Mouse (Mus musculus) midbrain, embryonic 10.5 days (tissue): ENCODE measurements at regions not wholly inside any gene's neighbourhood (a gene's known extent, or its start where the extent isn't known, plus 50 kb on each side); places are given as distances from the start of the nearest gene placed in this dataset.
"Not testable (repeated sequence)": the region's sequence is repeated elsewhere in the genome, so short reads cannot be mapped to it uniquely, and the experiment has no call there.

Experiments used
- DNase-seq: peaks from one replicate; pipeline ENCODE4 v3.0.0-alpha.2; 2017; ENCODE audit warnings: low spot score
- H3K27ac ChIP-seq: fragments of 300-500 bp; sonication (generic); replicated peaks from 2 replicates; pipeline ENCODE4 v1.5.1; 2016; ENCODE audit warnings: mild to moderate bottlenecking
- H3K27me3 ChIP-seq: fragments of 300-500 bp; sonication (generic); 2 replicates; pipeline ENCODE4 v1.6.1; 2016; ENCODE audit warnings: low read depth, mild to moderate bottlenecking; ENCODE audit not compliant: poor library complexity, severe bottlenecking
- H3K36me3 ChIP-seq: fragments of 300-500 bp; sonication (generic); 2 replicates; pipeline ENCODE4 v1.6.1; 2016; ENCODE audit warnings: mild to moderate bottlenecking, moderate library complexity
- H3K4me1 ChIP-seq: fragments of 300-500 bp; sonication (generic); 2 replicates; pipeline ENCODE4 v1.6.1; 2016
- H3K4me3 ChIP-seq: fragments of 300-500 bp; sonication (generic); 2 replicates; pipeline ENCODE4 v1.5.1; 2016; ENCODE audit warnings: mild to moderate bottlenecking, moderate library complexity
- H3K9me3 ChIP-seq: fragments of 300-500 bp; sonication (generic); replicated peaks from 2 replicates; pipeline ENCODE4 v1.6.1; 2016; ENCODE audit warnings: mild to moderate bottlenecking
- WGBS: fragments of 180-500 bp; shearing (Covaris S2); methylation state at CpG from one replicate; pipeline ENCODE4 v1.1.7; 2016; 5-methylcytosine and 5-hydroxymethylcytosine counted together

- whole genome bisulfite sequencing: 94% methylated on average over 6 of the region's 6 CpGs
These were observed 223.6 kb upstream of the Car8 start for GRCm38 (mm10) chr4:8462414-8462813.

GRCm38 (mm10) chr4:8454346-8454745 lies 215.5 kb upstream of the Car8 start:
- Histone ChIP-seq H3K9me3 (no peaks in the 10 kb centered on the region), H3K27me3 (no peaks in the 10 kb centered on the region), H3K4me3 (no peak overlapping the region), H3K4me1 (no peaks in the 10 kb centered on the region), H3K36me3 (no peaks in the 10 kb centered on the region), H3K27ac (no peak overlapping the region)
- DNase-seq: no peak
- 91% methylated on average over 2 of the region's 2 CpGs for WGBS

More at GRCm38 (mm10) chr4:8462414-8462813, 223.6 kb upstream of the Car8 start:
- H3K27me3 ChIP-seq, H3K27ac ChIP-seq, H3K4me1 ChIP-seq, DNase-seq, H3K36me3 ChIP-seq, H3K4me3 ChIP-seq: not testable (repeated sequence)
- peaks cover 21% of the 10 kb centered on the region; the same call in 1 of the 2 replicates for H3K9me3 ChIP-seq

- 56% methylated on average over 2 of the region's 2 CpGs for WGBS
These were observed 193.6 kb upstream of the Car8 start for GRCm38 (mm10) chr4:8432393-8432792.

GRCm38 (mm10) chr4:8431032-8431332 lies 192.1 kb upstream of the Car8 start:
- Histone ChIP-seq H3K36me3 (no peaks in the 10 kb centered on the region), H3K4me3 (no peak overlapping the region), H3K4me1 (peaks cover 23% of the 10 kb centered on the region), H3K27me3 (no peaks in the 10 kb centered on the region), H3K27ac (no peak overlapping the region), H3K9me3 (no peaks in the 10 kb centered on the region)
- 42% methylated on average over 1 of the region's 1 CpGs for whole genome bisulfite sequencing
- DNase-seq: no peak

More at GRCm38 (mm10) chr4:8432393-8432792, 193.6 kb upstream of the Car8 start:
- peak; percentile 46 for DNase-seq
- Histone ChIP-seq H3K36me3 (no peaks in the 10 kb centered on the region), H3K9me3 (no peaks in the 10 kb centered on the region), H3K4me3 (no peak overlapping the region), H3K27ac (no peak overlapping the region), H3K27me3 (no peaks in the 10 kb centered on the region), H3K4me1 (peaks cover 23% of the 10 kb centered on the region)

- Histone ChIP-seq H3K27ac (no peak overlapping the region), H3K9me3 (no peaks in the 10 kb centered on the region), H3K27me3 (no peaks in the 10 kb centered on the region), H3K4me1 (peaks cover 23% of the 10 kb centered on the region), H3K36me3 (no peaks in the 10 kb centered on the region), H3K4me3 (no peak overlapping the region)
- no peak for DNase-seq
- 89% methylated on average over 4 of the region's 4 CpGs for WGBS
These were observed 191.6 kb upstream of the Car8 start for GRCm38 (mm10) chr4:8430269-8431031.

GRCm38 (mm10) chr4:8429771-8430170 lies 190.9 kb upstream of the Car8 start:
- WGBS: 52% methylated on average over 5 of the region's 5 CpGs
- Histone ChIP-seq H3K9me3 (no peaks in the 10 kb centered on the region), H3K4me1 (peaks cover 23% of the 10 kb centered on the region), H3K27ac (no peak overlapping the region; the same call in 1 of the 2 replicates), H3K36me3 (no peaks in the 10 kb centered on the region), H3K4me3 (no peak overlapping the region), H3K27me3 (no peaks in the 10 kb centered on the region)
- DNase-seq: no peak

GRCm38 (mm10) chr4:8428629-8429523 lies 190.0 kb upstream of the Car8 start:
- no peak for DNase-seq
- Histone ChIP-seq H3K27me3 (no peaks in the 10 kb centered on the region), H3K9me3 (no peaks in the 10 kb centered on the region), H3K36me3 (no peaks in the 10 kb centered on the region), H3K4me3 (no peak overlapping the region), H3K27ac (no peak overlapping the region), H3K4me1 (peaks cover 23% of the 10 kb centered on the region)
- WGBS: 93% methylated on average over 11 of the region's 11 CpGs

- WGBS: 83% methylated on average over 4 of the region's 4 CpGs
- Histone ChIP-seq H3K4me1 (peaks cover 23% of the 10 kb centered on the region), H3K36me3 (no peaks in the 10 kb centered on the region), H3K9me3 (no peaks in the 10 kb centered on the region), H3K4me3 (no peak overlapping the region), H3K27ac (no peak overlapping the region), H3K27me3 (no peaks in the 10 kb centered on the region)
- DNase-seq: no peak
These were observed 189.0 kb upstream of the Car8 start for GRCm38 (mm10) chr4:8427812-8428211.

- H3K27ac ChIP-seq: no peak overlapping the region
- H3K9me3 ChIP-seq: no peaks in the 10 kb centered on the region
- no peaks in the 10 kb centered on the region for H3K36me3 ChIP-seq
- peaks cover 4% of the 10 kb centered on the region for H3K4me1 ChIP-seq
- 69% methylated on average over 16 of the region's 16 CpGs for WGBS
- no peak overlapping the region for H3K4me3 ChIP-seq
- H3K27me3 ChIP-seq: peaks cover 3% of the 10 kb centered on the region; the same call in 1 of the 2 replicates
- DNase-seq: no peak
These were observed 184.7 kb upstream of the Car8 start for GRCm38 (mm10) chr4:8423392-8424045.

GRCm38 (mm10) chr4:8421285-8421684 lies 182.4 kb upstream of the Car8 start:
- no peak for DNase-seq
- no peaks in the 10 kb centered on the region for H3K9me3 ChIP-seq
- WGBS: 93% methylated on average over 6 of the region's 6 CpGs
- peaks cover 3% of the 10 kb centered on the region; the same call in 1 of the 2 replicates for H3K27me3 ChIP-seq
- no peak overlapping the region for H3K4me3 ChIP-seq
- no peak overlapping the region for H3K27ac ChIP-seq
- H3K36me3 ChIP-seq: no peaks in the 10 kb centered on the region
- H3K4me1 ChIP-seq: peaks cover 15% of the 10 kb centered on the region

- Histone ChIP-seq H3K9me3 (no peaks in the 10 kb centered on the region), H3K4me3 (no peak overlapping the region), H3K27ac (0 out of 2 replicates have a peak overlapping the region, but pooled peaks have one; percentile 33), H3K27me3 (peaks cover 3% of the 10 kb centered on the region; the same call in 1 of the 2 replicates), H3K4me1 (peaks cover 18% of the 10 kb centered on the region), H3K36me3 (no peaks in the 10 kb centered on the region)
- DNase-seq: no peak
- 40% methylated on average over 1 of the region's 1 CpGs for WGBS
These were observed 179.7 kb upstream of the Car8 start for GRCm38 (mm10) chr4:8418374-8419031.

GRCm38 (mm10) chr4:8417821-8418220 lies 179.0 kb upstream of the Car8 start:
- H3K9me3 ChIP-seq: no peaks in the 10 kb centered on the region
- H3K4me1 ChIP-seq: peaks cover 18% of the 10 kb centered on the region
- DNase-seq: peak; percentile 32
- H3K4me3 ChIP-seq: no peak overlapping the region
- H3K27ac ChIP-seq: 0 out of 2 replicates have a peak overlapping the region, but pooled peaks have one; percentile 33
- no peaks in the 10 kb centered on the region for H3K36me3 ChIP-seq
- peaks cover 3% of the 10 kb centered on the region; the same call in 1 of the 2 replicates for H3K27me3 ChIP-seq
- 44% methylated on average over 5 of the region's 5 CpGs for WGBS
